Mouse (Mus musculus): ENCODE measurements around the gene 2010111I01Rik. TPM values are rescaled to one million over a fixed set of nuclear protein-coding genes. Genes with fewer than 3 reads are reported as not detected.

Gene 2010111I01Rik
- total and polyA plus RNA-seq, 2 experiments: 40.8 to 78.1 TPM

GRCm38 (mm10) chr13:63335421-63336134, 370.9 kb downstream of the 2010111I01Rik start:
- no peak overlapping the region for H3K4me3 ChIP-seq (ENCODE audit: insufficient read depth, low read depth, low read length)
- DNase-seq (ENCODE audit: extremely low read depth, low read depth, low spot score): peak; percentile 25
- TF ChIP-seq CTCF (IDR thresholded peaks at IDR 0.05; ENCODE audit: low read depth, low read length) (peak; percentile 63), POLR2A (IDR thresholded peaks at IDR 0.05; ENCODE audit: extremely low read depth, insufficient read depth, low read length) (no peak)
- H3K27me3 ChIP-seq (ENCODE audit: control insufficient read depth, insufficient read depth, low read length): no peaks in the 10 kb centered on the region
- H3K27ac ChIP-seq (replicated peaks; ENCODE audit: insufficient read depth, low read depth, low read length): no peak overlapping the region
- no peaks in the 10 kb centered on the region for H3K36me3 ChIP-seq (ENCODE audit: control insufficient read depth, insufficient read depth, low read length)
- no peak overlapping the region for H3K9ac ChIP-seq (ENCODE audit: low read depth, low read length)
- WGBS: 76% methylated on average over 4 of the region's 4 CpGs
- no peaks in the 10 kb centered on the region for H3K79me2 ChIP-seq (ENCODE audit: control insufficient read depth, insufficient read depth, low read length)
- H3K4me1 ChIP-seq (ENCODE audit: control insufficient read depth, insufficient read depth, low read length): peaks cover 4% of the 10 kb centered on the region; the same call in 1 of the 2 replicates

- TF ChIP-seq CTCF (IDR thresholded peaks at IDR 0.05; ENCODE audit: low read depth, low read length) (no peak), POLR2A (IDR thresholded peaks at IDR 0.05; ENCODE audit: extremely low read depth, insufficient read depth, low read length) (no peak)
Measured at GRCm38 (mm10) chr13:63336335-63336734, 371.6 kb downstream of the 2010111I01Rik start.

GRCm38 (mm10) chr13:63337239-63337960, 372.7 kb downstream of the 2010111I01Rik start:
- TF ChIP-seq POLR2A (IDR thresholded peaks at IDR 0.05; ENCODE audit: extremely low read depth, insufficient read depth, low read length): no peak
- TF ChIP-seq CTCF (IDR thresholded peaks at IDR 0.05; ENCODE audit: low read depth, low read length): no peak
- Histone ChIP-seq H3K9ac (ENCODE audit: low read depth, low read length) (no peak overlapping the region), H3K27ac (replicated peaks; ENCODE audit: insufficient read depth, low read depth, low read length) (no peak overlapping the region), H3K4me3 (ENCODE audit: insufficient read depth, low read depth, low read length) (no peak overlapping the region), H3K36me3 (ENCODE audit: control insufficient read depth, insufficient read depth, low read length) (no peaks in the 10 kb centered on the region), H3K4me1 (ENCODE audit: control insufficient read depth, insufficient read depth, low read length) (peaks cover 4% of the 10 kb centered on the region; the same call in 1 of the 2 replicates), H3K79me2 (ENCODE audit: control insufficient read depth, insufficient read depth, low read length) (no peaks in the 10 kb centered on the region), H3K27me3 (ENCODE audit: control insufficient read depth, insufficient read depth, low read length) (no peaks in the 10 kb centered on the region)
- no peak for DNase-seq (ENCODE audit: extremely low read depth, low read depth, low spot score)
- 94% methylated on average over 8 of the region's 8 CpGs for WGBS

More at GRCm38 (mm10) chr13:63336335-63336734, 371.6 kb downstream of the 2010111I01Rik start:
- 79% methylated on average over 7 of the region's 7 CpGs for WGBS
- Histone ChIP-seq H3K36me3 (ENCODE audit: control insufficient read depth, insufficient read depth, low read length) (no peaks in the 10 kb centered on the region), H3K9ac (ENCODE audit: low read depth, low read length) (no peak overlapping the region), H3K4me3 (ENCODE audit: insufficient read depth, low read depth, low read length) (no peak overlapping the region), H3K27ac (replicated peaks; ENCODE audit: insufficient read depth, low read depth, low read length) (no peak overlapping the region), H3K79me2 (ENCODE audit: control insufficient read depth, insufficient read depth, low read length) (no peaks in the 10 kb centered on the region), H3K4me1 (ENCODE audit: control insufficient read depth, insufficient read depth, low read length) (peaks cover 4% of the 10 kb centered on the region; the same call in 1 of the 2 replicates), H3K27me3 (ENCODE audit: control insufficient read depth, insufficient read depth, low read length) (no peaks in the 10 kb centered on the region)
- DNase-seq (ENCODE audit: extremely low read depth, low read depth, low spot score): no peak

GRCm38 (mm10) chr13:63339946-63340345, 375.3 kb downstream of the 2010111I01Rik start:
- H3K27me3 ChIP-seq (ENCODE audit: control insufficient read depth, insufficient read depth, low read length): no peaks in the 10 kb centered on the region
- no peaks in the 10 kb centered on the region for H3K36me3 ChIP-seq (ENCODE audit: control insufficient read depth, insufficient read depth, low read length)
- H3K4me1 ChIP-seq (ENCODE audit: control insufficient read depth, insufficient read depth, low read length): peaks cover 4% of the 10 kb centered on the region; the same call in 1 of the 2 replicates
- 95% methylated on average over 4 of the region's 4 CpGs for WGBS
- no peaks in the 10 kb centered on the region for H3K79me2 ChIP-seq (ENCODE audit: control insufficient read depth, insufficient read depth, low read length)
- no peak overlapping the region for H3K9ac ChIP-seq (ENCODE audit: low read depth, low read length)
- TF ChIP-seq CTCF (IDR thresholded peaks at IDR 0.05; ENCODE audit: low read depth, low read length) (no peak), POLR2A (IDR thresholded peaks at IDR 0.05; ENCODE audit: extremely low read depth, insufficient read depth, low read length) (no peak)
- no peak overlapping the region for H3K27ac ChIP-seq (replicated peaks; ENCODE audit: insufficient read depth, low read depth, low read length)
- no peak overlapping the region for H3K4me3 ChIP-seq (ENCODE audit: insufficient read depth, low read depth, low read length)
- DNase-seq (ENCODE audit: extremely low read depth, low read depth, low spot score): no peak

GRCm38 (mm10) chr13:63342781-63343180, 378.1 kb downstream of the 2010111I01Rik start:
- H3K79me2 ChIP-seq (ENCODE audit: control insufficient read depth, insufficient read depth, low read length): no peaks in the 10 kb centered on the region
- H3K36me3 ChIP-seq (ENCODE audit: control insufficient read depth, insufficient read depth, low read length): no peaks in the 10 kb centered on the region
- DNase-seq (ENCODE audit: extremely low read depth, low read depth, low spot score): no peak
- H3K27ac ChIP-seq (replicated peaks; ENCODE audit: insufficient read depth, low read depth, low read length): no peak overlapping the region
- H3K27me3 ChIP-seq (ENCODE audit: control insufficient read depth, insufficient read depth, low read length): no peaks in the 10 kb centered on the region
- no peak for TF ChIP-seq POLR2A (IDR thresholded peaks at IDR 0.05; ENCODE audit: extremely low read depth, insufficient read depth, low read length)
- no peak for TF ChIP-seq CTCF (IDR thresholded peaks at IDR 0.05; ENCODE audit: low read depth, low read length)
- H3K4me3 ChIP-seq (ENCODE audit: insufficient read depth, low read depth, low read length): no peak overlapping the region
- peaks cover 11% of the 10 kb centered on the region; the same call in 1 of the 2 replicates for H3K4me1 ChIP-seq (ENCODE audit: control insufficient read depth, insufficient read depth, low read length)
- 100% methylated on average over 2 of the region's 2 CpGs for WGBS
- H3K9ac ChIP-seq (ENCODE audit: low read depth, low read length): no peak overlapping the region
